Mouse (Mus musculus) hematopoietic stem cell, adult 5-6 weeks (primary cell): Measurements from ENCODE around the gene Nhsl1. TPM values are rescaled to one million over a fixed set of nuclear protein-coding genes. Genes with fewer than 3 reads are reported as not detected.

Source experiments
- ATAC-seq, 2 experiments: fragments of 125-278 bp in 1 of 2; replicated peaks in 1 of 2; 2 replicates each; pipeline ENCODE4 v1.8.0; 2016 to 2017; ENCODE audit warnings: inconsistent platforms in 2 of 2, mild to moderate bottlenecking in 2 of 2, moderate number of reproducible peaks in 2 of 2, low read depth in 1 of 2, moderate TSS enrichment in 1 of 2; ENCODE audit not compliant: low FRiP score in 2 of 2, poor library complexity in 2 of 2, severe bottlenecking in 2 of 2, insufficient read depth in 1 of 2, low TSS enrichment in 1 of 2
- total RNA-seq: library from RNA; stranded (forward); fragments of 172-1452, 232-1000 nt; gene quantifications from 2 replicates; pipeline ENCODE4 v1.2.3, GENCODE M21; 2017

Nhsl1 gene
- total RNA-seq, 1 experiment from 2014 or later, result 2.6 TPM

GRCm38 (mm10) chr10:18384766-18385165 lies 66.0 kb downstream of the Nhsl1 start:
- ATAC-seq, result no peak

GRCm38 (mm10) chr10:18386224-18386623 lies 67.4 kb downstream of the Nhsl1 start:
- ATAC-seq, result no peak

- ATAC-seq, result peak; percentile 63 to 80; a peak in 2 of 4 replicates
Observed at GRCm38 (mm10) chr10:18388784-18389575, 70.2 kb downstream of the Nhsl1 start.

GRCm38 (mm10) chr10:18390004-18390403 lies 71.2 kb downstream of the Nhsl1 start:
- ATAC-seq, result no peak

GRCm38 (mm10) chr10:18391608-18392007 lies 72.8 kb downstream of the Nhsl1 start:
- ATAC-seq, result no peak; a peak in 1 of 4 replicates

- ATAC-seq, result no peak
Observed at GRCm38 (mm10) chr10:18392268-18392667, 73.5 kb downstream of the Nhsl1 start.

- peak; percentile 44 to 60; a peak in 1 of 4 replicates for ATAC-seq
Observed at GRCm38 (mm10) chr10:18393740-18394139, 75.0 kb downstream of the Nhsl1 start.

- no peak for ATAC-seq
Observed at GRCm38 (mm10) chr10:18394270-18394669, 75.5 kb downstream of the Nhsl1 start.

GRCm38 (mm10) chr10:18400089-18400644 lies 81.4 kb downstream of the Nhsl1 start:
- ATAC-seq, result no peak

- ATAC-seq, result no peak
Observed at GRCm38 (mm10) chr10:18400998-18401397, 82.2 kb downstream of the Nhsl1 start.

- ATAC-seq, result no peak
Observed at GRCm38 (mm10) chr10:18403992-18404391, 85.2 kb downstream of the Nhsl1 start.

- no peak for ATAC-seq
Observed at GRCm38 (mm10) chr10:18404679-18405078, 85.9 kb downstream of the Nhsl1 start.

- peak; percentile 96 to 97 for ATAC-seq
Observed at GRCm38 (mm10) chr10:18407062-18407830, 88.5 kb downstream of the Nhsl1 start.

GRCm38 (mm10) chr10:18408128-18408527 lies 89.3 kb downstream of the Nhsl1 start:
- no peak for ATAC-seq

GRCm38 (mm10) chr10:18408635-18409034 lies 89.8 kb downstream of the Nhsl1 start:
- ATAC-seq, result no peak

GRCm38 (mm10) chr10:18409068-18409467 lies 90.3 kb downstream of the Nhsl1 start:
- no peak for ATAC-seq

GRCm38 (mm10) chr10:18411266-18411665 lies 92.5 kb downstream of the Nhsl1 start:
- no peak for ATAC-seq

- no peak for ATAC-seq
Observed at GRCm38 (mm10) chr10:18415946-18416345, 97.2 kb downstream of the Nhsl1 start.
